9 mouse cellular contexts compared by ENCODE assay signal in the genomic region with DNA sequence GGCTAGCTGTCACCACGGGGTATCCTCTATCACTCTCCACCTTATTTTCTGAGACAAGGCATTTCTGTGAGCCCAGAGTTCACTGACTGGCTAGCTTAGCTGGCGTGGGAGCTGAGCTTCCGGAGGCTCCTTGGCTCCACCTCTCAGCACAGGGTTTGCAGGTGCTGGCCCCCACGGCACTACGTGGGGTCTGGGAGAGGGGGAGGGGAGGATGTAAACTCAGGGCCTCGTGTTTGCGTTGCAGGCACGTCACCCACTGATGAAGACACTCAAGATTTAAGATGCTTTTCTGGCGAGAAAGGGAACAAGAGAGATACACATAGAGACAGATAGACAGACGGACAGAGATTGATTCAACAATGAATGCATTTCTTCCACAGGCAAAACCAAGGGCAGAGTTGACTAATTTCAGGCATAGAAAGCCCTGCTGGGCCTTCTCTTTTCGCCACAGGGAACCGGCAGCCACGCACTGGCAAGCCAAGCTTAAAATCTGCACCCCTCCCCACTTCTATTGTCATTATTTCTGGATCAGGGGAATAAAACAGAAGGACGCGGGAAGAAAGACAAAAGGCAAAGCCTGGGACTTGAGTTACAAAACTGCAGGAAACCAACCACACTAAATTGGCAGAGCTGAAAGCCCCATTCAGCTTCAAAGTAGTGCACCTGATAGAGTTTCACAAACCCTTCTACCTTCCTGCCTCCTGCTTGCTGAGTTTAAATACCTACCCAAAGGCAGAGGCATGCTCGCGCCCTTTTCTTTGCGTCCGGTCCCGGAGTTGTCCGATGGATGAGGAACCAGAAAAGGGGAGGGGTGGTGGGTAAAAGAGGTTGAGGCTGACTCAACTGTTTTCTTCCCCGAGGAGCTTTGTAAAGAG. TPM values are rescaled to one million over a fixed set of nuclear protein-coding genes. Genes with fewer than 3 reads are reported as not detected.
A peak's percentile ranks its signal among the peaks of the same experiment; 100 is the strongest.
DNase-seq lines count a peak whose midpoint lies in the region; ATAC-seq lines count a peak whose summit lies in the region.
"Had no signal": no experiment of that assay in that cellular context is flagged by ENCODE, and none has a peak within 500 bp of the region (broad histone marks: within the 10 kb centered on the region; RNA-seq: fewer than 3 reads in every experiment).

No protein-coding gene starts in this region.

- 4% methylated on average over 22 of the region's 22 CpGs for whole genome bisulfite sequencing in kidney, embryonic 16.5 days
- WGBS in limb, embryonic 10.5 days: 3% methylated on average over 22 of the region's 22 CpGs
- 9% methylated on average over 22 of the region's 22 CpGs for WGBS in stomach, embryonic 16.5 days

- H3K27ac ChIP-seq in kidney, embryonic 16.5 days (ENCODE audit: low read length): no peak overlapping the region
- no peak overlapping the region for H3K27ac ChIP-seq in limb, embryonic 10.5 days
- H3K27ac ChIP-seq in stomach, embryonic 16.5 days (ENCODE audit: low read length): no peak overlapping the region
- H3K27ac ChIP-seq: liver, embryonic 14.5 days had no signal

- H3K9ac ChIP-seq in kidney, embryonic 16.5 days (replicated peaks; ENCODE audit: low read length): 0 out of 2 replicates have a peak overlapping the region, but pooled peaks have one; percentile 31
- no peak overlapping the region for H3K9ac ChIP-seq in stomach, embryonic 16.5 days (ENCODE audit: low read length)
- H3K9ac ChIP-seq: liver, embryonic 14.5 days had no signal

- peak overlapping the region; percentile 28 for H3K4me2 ChIP-seq in kidney, embryonic 16.5 days (replicated peaks; ENCODE audit: low read depth, low read length)
- H3K4me2 ChIP-seq in stomach, embryonic 16.5 days (ENCODE audit: low read depth, low read length): peak overlapping the region; percentile 19; the same call in 1 of the 2 replicates

- intact Hi-C loops in left cerebral cortex, postnatal 10 days (cut with DNase I): no loop called here

- no peaks in the 10 kb centered on the region for H3K9me3 ChIP-seq in kidney, embryonic 16.5 days (ENCODE audit: low read length)
- no peaks in the 10 kb centered on the region for H3K9me3 ChIP-seq in limb, embryonic 10.5 days (replicated peaks)
- no peaks in the 10 kb centered on the region for H3K9me3 ChIP-seq in stomach, embryonic 16.5 days (replicated peaks; ENCODE audit: control insufficient read depth, low read length)

- no peak for DNase-seq in kidney, adult 8-10 months
- peak; percentile 57 for DNase-seq in embryo, embryonic 11 days
- DNase-seq in limb, embryonic 10.5 days (ENCODE audit: low spot score): no peak
- no peak for DNase-seq in left cerebral cortex, postnatal 10 days (ENCODE audit: extremely low spot score in 1 of 2, low spot score in 2 of 2)
- no peak for DNase-seq in frontal cortex, postnatal 10 days (ENCODE audit: low spot score in 2 of 2)
- no peak for DNase-seq in gastrocnemius, adult 8-10 months (ENCODE audit: low spot score in 2 of 2)

- ATAC-seq in kidney, embryonic 16.5 days (ENCODE audit: low FRiP score, low TSS enrichment): no peak; the same call in 1 of the 2 replicates
- no peak for ATAC-seq in stomach, embryonic 16.5 days (ENCODE audit: insufficient read depth, low FRiP score)

- H3K36me3 ChIP-seq in kidney, embryonic 16.5 days (ENCODE audit: insufficient read depth, low read length): no peaks in the 10 kb centered on the region
- H3K36me3 ChIP-seq in limb, embryonic 10.5 days: no peaks in the 10 kb centered on the region
- no peaks in the 10 kb centered on the region for H3K36me3 ChIP-seq in stomach, embryonic 16.5 days (ENCODE audit: control insufficient read depth, insufficient read depth, low read length)

- H3K4me1 ChIP-seq in kidney, embryonic 16.5 days (ENCODE audit: insufficient read depth, low read length): peaks cover 23% of the 10 kb centered on the region; the same call in 1 of the 2 replicates
- H3K4me1 ChIP-seq in limb, embryonic 10.5 days: peaks cover 14% of the 10 kb centered on the region
- peaks cover 6% of the 10 kb centered on the region; the same call in 1 of the 2 replicates for H3K4me1 ChIP-seq in stomach, embryonic 16.5 days (ENCODE audit: control insufficient read depth, insufficient read depth, low read length)

- H3K27me3 ChIP-seq in kidney, embryonic 16.5 days (ENCODE audit: insufficient read depth, low read length): peaks cover 5% of the 10 kb centered on the region; the same call in 1 of the 2 replicates
- peaks cover 37% of the 10 kb centered on the region for H3K27me3 ChIP-seq in limb, embryonic 10.5 days (ENCODE audit: low read depth, poor library complexity, severe bottlenecking)
- peaks cover 5% of the 10 kb centered on the region; the same call in 1 of the 2 replicates for H3K27me3 ChIP-seq in stomach, embryonic 16.5 days (ENCODE audit: control insufficient read depth, insufficient read depth, low read length)

- H3K4me3 ChIP-seq in kidney, embryonic 16.5 days (ENCODE audit: low read length): peak overlapping the region; percentile 18
- H3K4me3 ChIP-seq in limb, embryonic 10.5 days: peak overlapping the region; percentile 35
- no peak overlapping the region for H3K4me3 ChIP-seq in stomach, embryonic 16.5 days (replicated peaks; ENCODE audit: low read length)

RNA-seq across cellular contexts. Expression of a gene that starts 12.9 kb away (rescaled TPM):
- 88.0 and 90.3 TPM in 2 replicates for polyA plus RNA-seq in kidney, embryonic 16.5 days (2015; fragmentation: Nextera tagmentation; extraction: Ambion mirVana)
- polyA plus RNA-seq in limb, embryonic 10.5 days (2016; fragmentation: Nextera tagmentation; extraction: Ambion mirVana): 62.5 and 71.7 TPM in 2 replicates
- 65.1 and 68.7 TPM in 2 replicates for polyA plus RNA-seq in stomach, embryonic 16.5 days (2015; fragmentation: Nextera tagmentation; extraction: Ambion mirVana)
- total RNA-seq in left cerebral cortex, postnatal 10 days (2021): 100 to 1,000 TPM; 111 to 124 TPM
- 10 to 100 TPM; 58.0 to 72.1 (median 60.8) TPM for total RNA-seq in gastrocnemius, adult 8-10 months (2022)

RNA-seq across cellular contexts. Expression of a gene that starts 30.6 kb away (rescaled TPM):
- 6.5 and 7.8 TPM in 2 replicates for polyA plus RNA-seq in kidney, embryonic 16.5 days (2015; fragmentation: Nextera tagmentation; extraction: Ambion mirVana)
- 5.0 and 5.8 TPM in 2 replicates for polyA plus RNA-seq in limb, embryonic 10.5 days (2016; fragmentation: Nextera tagmentation; extraction: Ambion mirVana)
- polyA plus RNA-seq in stomach, embryonic 16.5 days (2015; fragmentation: Nextera tagmentation; extraction: Ambion mirVana): 7.1 and 8.2 TPM in 2 replicates
- total RNA-seq in left cerebral cortex, postnatal 10 days (2021): 100 to 1,000 TPM; 156 to 162 TPM
- 10 to 100 TPM; 28.0 to 39.8 (median 32.4) TPM for total RNA-seq in gastrocnemius, adult 8-10 months (2022)
